Mouse (Mus musculus): ENCODE results near the gene Fastkd5. TPM values are rescaled to one million over a fixed set of nuclear protein-coding genes. Genes with fewer than 3 reads are reported as not detected.
A peak's percentile ranks its signal among the peaks of the same experiment; 100 is the strongest.

Gene Fastkd5
- total and polyA plus RNA-seq, 2 experiments from 2014 or later = 9.8 TPM

- ATAC-seq (ENCODE audit: insufficient read depth, low read depth) = no peak
- H3K9ac ChIP-seq (replicated peaks; ENCODE audit: low read depth, low read length) = 0 out of 2 replicates have a peak overlapping the region, but pooled peaks have one; percentile 78
- H3K4me1 ChIP-seq (ENCODE audit: control insufficient read depth, insufficient read depth) = peaks cover 12% of the 10 kb centered on the region
- no peak overlapping the region for H3K27ac ChIP-seq (ENCODE audit: low read depth)
- H3K4me2 ChIP-seq (ENCODE audit: low read depth, low read length) = peak overlapping the region; percentile 54
- TF ChIP-seq CTCF (IDR thresholded peaks at IDR 0.05; ENCODE audit: low read depth) (no peak), EP300 (IDR thresholded peaks at IDR 0.05; ENCODE audit: low read depth) (no peak)
- 0 out of 2 replicates have a peak overlapping the region, but pooled peaks have one; percentile 63 for H3K4me3 ChIP-seq (ENCODE audit: low read depth, low read length)
- H3K27me3 ChIP-seq (ENCODE audit: control insufficient read depth, insufficient read depth, low read length) = no peaks in the 10 kb centered on the region
- WGBS = 92% methylated on average over 11 of the region's 11 CpGs
- peaks cover 37% of the 10 kb centered on the region for H3K36me3 ChIP-seq (replicated peaks; ENCODE audit: control insufficient read depth, insufficient read depth, low read length)
- H3K9me3 ChIP-seq (replicated peaks; ENCODE audit: control insufficient read depth, low read length) = no peaks in the 10 kb centered on the region
- no peak for DNase-seq (ENCODE audit: low spot score)
These were observed 33.5 kb upstream of the Fastkd5 start for GRCm38 (mm10) chr2:130663342-130663741.

- TF ChIP-seq EP300 (IDR thresholded peaks at IDR 0.05; ENCODE audit: low read depth) = no peak
- TF ChIP-seq CTCF (IDR thresholded peaks at IDR 0.05; ENCODE audit: low read depth) = no peak
- no peaks in the 10 kb centered on the region for H3K27me3 ChIP-seq (ENCODE audit: control insufficient read depth, insufficient read depth, low read length)
- H3K4me2 ChIP-seq (ENCODE audit: low read depth, low read length) = no peak overlapping the region
- H3K9ac ChIP-seq (replicated peaks; ENCODE audit: low read depth, low read length) = no peak overlapping the region
- peaks cover 83% of the 10 kb centered on the region for H3K36me3 ChIP-seq (replicated peaks; ENCODE audit: control insufficient read depth, insufficient read depth, low read length)
- peaks cover 3% of the 10 kb centered on the region for H3K4me1 ChIP-seq (ENCODE audit: control insufficient read depth, insufficient read depth)
- WGBS = 95% methylated on average over 10 of the region's 10 CpGs
- no peak overlapping the region for H3K27ac ChIP-seq (ENCODE audit: low read depth)
- no peak overlapping the region for H3K4me3 ChIP-seq (ENCODE audit: low read depth, low read length)
- no peaks in the 10 kb centered on the region for H3K9me3 ChIP-seq (replicated peaks; ENCODE audit: control insufficient read depth, low read length)
- no peak for ATAC-seq (ENCODE audit: insufficient read depth, low read depth)
- DNase-seq (ENCODE audit: low spot score) = no peak
These were observed 28.7 kb upstream of the Fastkd5 start for GRCm38 (mm10) chr2:130658530-130658929.

- DNase-seq (ENCODE audit: low spot score) = no peak
- peaks cover 90% of the 10 kb centered on the region for H3K36me3 ChIP-seq (replicated peaks; ENCODE audit: control insufficient read depth, insufficient read depth, low read length)
- 88% methylated on average over 6 of the region's 6 CpGs for WGBS
- TF ChIP-seq CTCF (IDR thresholded peaks at IDR 0.05; ENCODE audit: low read depth) (no peak), EP300 (IDR thresholded peaks at IDR 0.05; ENCODE audit: low read depth) (no peak)
- no peak overlapping the region for H3K27ac ChIP-seq (ENCODE audit: low read depth)
- no peaks in the 10 kb centered on the region for H3K27me3 ChIP-seq (ENCODE audit: control insufficient read depth, insufficient read depth, low read length)
- no peaks in the 10 kb centered on the region for H3K9me3 ChIP-seq (replicated peaks; ENCODE audit: control insufficient read depth, low read length)
- H3K4me1 ChIP-seq (ENCODE audit: control insufficient read depth, insufficient read depth) = no peaks in the 10 kb centered on the region
- no peak overlapping the region for H3K4me2 ChIP-seq (ENCODE audit: low read depth, low read length)
- no peak for ATAC-seq (ENCODE audit: insufficient read depth, low read depth)
- no peak overlapping the region for H3K4me3 ChIP-seq (ENCODE audit: low read depth, low read length)
- no peak overlapping the region for H3K9ac ChIP-seq (replicated peaks; ENCODE audit: low read depth, low read length)
These were observed 27.7 kb upstream of the Fastkd5 start for GRCm38 (mm10) chr2:130657541-130657940.

- H3K9ac ChIP-seq (replicated peaks; ENCODE audit: low read depth, low read length) = no peak overlapping the region
- DNase-seq (ENCODE audit: low spot score) (no peak), ATAC-seq (ENCODE audit: insufficient read depth, low read depth) (no peak)
- no peak overlapping the region for H3K27ac ChIP-seq (ENCODE audit: low read depth)
- no peak overlapping the region for H3K4me3 ChIP-seq (ENCODE audit: low read depth, low read length)
- no peaks in the 10 kb centered on the region for H3K27me3 ChIP-seq (ENCODE audit: control insufficient read depth, insufficient read depth, low read length)
- H3K4me1 ChIP-seq (ENCODE audit: control insufficient read depth, insufficient read depth) = no peaks in the 10 kb centered on the region
- H3K9me3 ChIP-seq (replicated peaks; ENCODE audit: control insufficient read depth, low read length) = no peaks in the 10 kb centered on the region
- TF ChIP-seq CTCF (IDR thresholded peaks at IDR 0.05; ENCODE audit: low read depth) = no peak
- no peak for TF ChIP-seq EP300 (IDR thresholded peaks at IDR 0.05; ENCODE audit: low read depth)
- no peak overlapping the region for H3K4me2 ChIP-seq (ENCODE audit: low read depth, low read length)
- H3K36me3 ChIP-seq (replicated peaks; ENCODE audit: control insufficient read depth, insufficient read depth, low read length) = peaks cover 89% of the 10 kb centered on the region
- WGBS = 89% methylated on average over 9 of the region's 9 CpGs
These were observed 26.7 kb upstream of the Fastkd5 start for GRCm38 (mm10) chr2:130656536-130656935.

- TF ChIP-seq EP300 (IDR thresholded peaks at IDR 0.05; ENCODE audit: low read depth) (no peak), CTCF (IDR thresholded peaks at IDR 0.05; ENCODE audit: low read depth) (no peak)
- no peak overlapping the region for H3K4me2 ChIP-seq (ENCODE audit: low read depth, low read length)
- no peak overlapping the region for H3K4me3 ChIP-seq (ENCODE audit: low read depth, low read length)
- H3K27me3 ChIP-seq (ENCODE audit: control insufficient read depth, insufficient read depth, low read length) = no peaks in the 10 kb centered on the region
- H3K27ac ChIP-seq (ENCODE audit: low read depth) = no peak overlapping the region
- ATAC-seq (ENCODE audit: insufficient read depth, low read depth) (no peak), DNase-seq (ENCODE audit: low spot score) (no peak)
- no peaks in the 10 kb centered on the region for H3K4me1 ChIP-seq (ENCODE audit: control insufficient read depth, insufficient read depth)
- no peak overlapping the region for H3K9ac ChIP-seq (replicated peaks; ENCODE audit: low read depth, low read length)
- WGBS = 87% methylated on average over 6 of the region's 6 CpGs
- peaks cover 81% of the 10 kb centered on the region for H3K36me3 ChIP-seq (replicated peaks; ENCODE audit: control insufficient read depth, insufficient read depth, low read length)
- no peaks in the 10 kb centered on the region for H3K9me3 ChIP-seq (replicated peaks; ENCODE audit: control insufficient read depth, low read length)
These were observed 26.0 kb upstream of the Fastkd5 start for GRCm38 (mm10) chr2:130655660-130656339.

- ATAC-seq (ENCODE audit: insufficient read depth, low read depth) = no peak
These were observed 23.9 kb upstream of the Fastkd5 start for GRCm38 (mm10) chr2:130653760-130654159.

More at GRCm38 (mm10) chr2:130653760-130654159, 23.9 kb upstream of the Fastkd5 start:
- no peak for DNase-seq (ENCODE audit: low spot score)
- no peaks in the 10 kb centered on the region for H3K4me1 ChIP-seq (ENCODE audit: control insufficient read depth, insufficient read depth)
- no peak overlapping the region for H3K27ac ChIP-seq (ENCODE audit: low read depth)
- H3K4me2 ChIP-seq (ENCODE audit: low read depth, low read length) = no peak overlapping the region
- peaks cover 62% of the 10 kb centered on the region for H3K36me3 ChIP-seq (replicated peaks; ENCODE audit: control insufficient read depth, insufficient read depth, low read length)
- 87% methylated on average over 1 of the region's 1 CpGs for WGBS
- H3K4me3 ChIP-seq (ENCODE audit: low read depth, low read length) = no peak overlapping the region
- TF ChIP-seq CTCF (IDR thresholded peaks at IDR 0.05; ENCODE audit: low read depth) (no peak), EP300 (IDR thresholded peaks at IDR 0.05; ENCODE audit: low read depth) (no peak)
- H3K9me3 ChIP-seq (replicated peaks; ENCODE audit: control insufficient read depth, low read length) = no peaks in the 10 kb centered on the region
- H3K27me3 ChIP-seq (ENCODE audit: control insufficient read depth, insufficient read depth, low read length) = no peaks in the 10 kb centered on the region
- no peak overlapping the region for H3K9ac ChIP-seq (replicated peaks; ENCODE audit: low read depth, low read length)
